Mouse (Mus musculus): ENCODE data around the gene Myl7. TPM values are rescaled to one million over a fixed set of nuclear protein-coding genes. Genes with fewer than 3 reads are reported as not detected.
"Not testable (repeated sequence)": the region's sequence is repeated elsewhere in the genome, so short reads cannot be mapped to it uniquely, and the experiment has no call there.

The Myl7 gene
- 3.7 and 6.2 TPM in 2 replicates for polyA plus RNA-seq (2015; fragmentation: Nextera tagmentation; extraction: Ambion mirVana)

GRCm38 (mm10) chr11:5898531-5898930 lies at the start of gene Myl7:
TSS of gene Myl7 (minus strand) at chr11:5898782.
- peaks cover 8% of the 10 kb centered on the region; the same call in 1 of the 2 replicates for H3K27me3 ChIP-seq
- no peaks in the 10 kb centered on the region for H3K36me3 ChIP-seq
- no peak within 1 kb of the TSS for H3K4me3 ChIP-seq
- H3K9ac ChIP-seq = no peak within 1 kb of the TSS
- H3K4me2 ChIP-seq = peak within 1 kb of the TSS; percentile 20; the same call in 1 of the 2 replicates
- no peaks in the 10 kb centered on the region for H3K9me3 ChIP-seq
- H3K27ac ChIP-seq = no peak within 1 kb of the TSS
- no peak for ATAC-seq (ENCODE audit: insufficient number of reproducible peaks, low FRiP score, low TSS enrichment, low read depth)
- H3K4me1 ChIP-seq = peaks cover 34% of the 10 kb centered on the region
- 62% methylated on average over 5 of the region's 5 CpGs for WGBS

DNA sequence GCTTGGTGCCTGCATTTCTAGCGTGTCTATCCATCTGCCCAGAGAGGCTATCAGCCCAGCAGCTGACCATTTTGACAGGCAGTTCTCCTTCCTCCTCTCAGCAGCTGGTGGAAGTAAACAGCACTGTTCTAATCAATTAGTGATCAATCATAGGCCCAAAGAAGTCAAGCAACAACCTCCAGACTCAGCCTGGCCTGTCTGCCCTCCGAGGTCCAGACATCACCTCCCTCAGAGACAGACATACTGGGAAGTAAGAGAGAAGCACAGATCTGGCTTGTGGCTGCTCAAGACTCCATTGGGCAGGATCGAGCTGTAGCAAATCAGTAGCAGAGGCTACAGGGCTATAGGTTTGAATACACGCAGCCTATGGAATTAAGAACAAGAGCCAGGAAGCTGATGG lies 49.2 kb upstream of the Myl7 start:
- no peaks in the 10 kb centered on the region for H3K36me3 ChIP-seq
- H3K4me3 ChIP-seq = no peak overlapping the region
- H3K4me1 ChIP-seq = peaks cover 16% of the 10 kb centered on the region
- H3K9ac ChIP-seq = no peak overlapping the region
- no peak overlapping the region for H3K27ac ChIP-seq
- no peaks in the 10 kb centered on the region for H3K27me3 ChIP-seq
- H3K9me3 ChIP-seq = no peaks in the 10 kb centered on the region
- H3K4me2 ChIP-seq = no peak overlapping the region
- WGBS = 47% methylated on average over 4 of the region's 4 CpGs
- no peak for ATAC-seq (ENCODE audit: insufficient number of reproducible peaks, low FRiP score, low TSS enrichment, low read depth)

GRCm38 (mm10) chr11:5945096-5945495 lies 46.5 kb upstream of the Myl7 start:
- WGBS = 70% methylated on average over 2 of the region's 2 CpGs
- Histone ChIP-seq H3K9me3 (no peaks in the 10 kb centered on the region), H3K36me3 (no peaks in the 10 kb centered on the region), H3K4me1 (peaks cover 16% of the 10 kb centered on the region), H3K4me2 (no peak overlapping the region), H3K27ac (no peak overlapping the region), H3K9ac (no peak overlapping the region), H3K4me3 (no peak overlapping the region), H3K27me3 (no peaks in the 10 kb centered on the region)
- no peak for ATAC-seq (ENCODE audit: insufficient number of reproducible peaks, low FRiP score, low TSS enrichment, low read depth)

- no peak overlapping the region for H3K4me3 ChIP-seq
- H3K27me3 ChIP-seq = no peaks in the 10 kb centered on the region
- H3K9ac ChIP-seq = no peak overlapping the region
- H3K4me1 ChIP-seq = peaks cover 1% of the 10 kb centered on the region; the same call in 1 of the 2 replicates
- H3K9me3 ChIP-seq = no peaks in the 10 kb centered on the region
- WGBS = 55% methylated on average over 6 of the region's 6 CpGs
- H3K27ac ChIP-seq = no peak overlapping the region
- H3K36me3 ChIP-seq = no peaks in the 10 kb centered on the region
- no peak overlapping the region for H3K4me2 ChIP-seq
- ATAC-seq (ENCODE audit: insufficient number of reproducible peaks, low FRiP score, low TSS enrichment, low read depth) = no peak
Observed at GRCm38 (mm10) chr11:5942966-5943365, 44.4 kb upstream of the Myl7 start.

- H3K4me2 ChIP-seq; H3K36me3 ChIP-seq; H3K4me1 ChIP-seq; H3K27me3 ChIP-seq; ATAC-seq (ENCODE audit: insufficient number of reproducible peaks, low FRiP score, low TSS enrichment, low read depth); H3K9ac ChIP-seq; H3K9me3 ChIP-seq; H3K27ac ChIP-seq; H3K4me3 ChIP-seq: not testable (repeated sequence)
- WGBS = 91% methylated on average over 11 of the region's 11 CpGs
Observed at GRCm38 (mm10) chr11:5934531-5934930, 35.9 kb upstream of the Myl7 start.

DNA sequence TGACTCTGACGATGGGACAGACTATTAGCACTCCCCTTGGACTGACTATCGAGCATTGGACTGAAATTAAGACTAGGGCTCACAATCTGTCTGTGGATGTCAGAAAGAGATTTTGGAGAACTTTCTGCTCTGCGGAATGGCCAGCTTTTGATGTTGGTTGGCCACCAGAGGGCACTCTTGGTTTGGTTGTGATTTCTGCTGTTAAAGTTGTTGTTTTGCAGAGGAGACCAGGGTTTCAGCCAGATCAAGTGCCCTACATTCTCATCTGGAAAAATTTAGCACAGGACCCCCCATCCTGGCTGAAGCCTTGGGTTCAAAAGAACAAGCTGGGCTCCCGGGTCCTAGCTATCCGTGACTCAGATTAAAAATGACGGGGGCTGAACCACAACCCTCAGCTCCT lies 33.4 kb upstream of the Myl7 start:
- not testable (repeated sequence) for H3K27ac ChIP-seq; H3K4me3 ChIP-seq; H3K36me3 ChIP-seq; H3K4me1 ChIP-seq; H3K27me3 ChIP-seq; ATAC-seq (ENCODE audit: insufficient number of reproducible peaks, low FRiP score, low TSS enrichment, low read depth); H3K9ac ChIP-seq; H3K4me2 ChIP-seq; H3K9me3 ChIP-seq
- WGBS = 80% methylated on average over 6 of the region's 6 CpGs

- H3K27ac ChIP-seq = no peak overlapping the region
- no peaks in the 10 kb centered on the region for H3K9me3 ChIP-seq
- no peak overlapping the region for H3K4me2 ChIP-seq
- no peaks in the 10 kb centered on the region for H3K36me3 ChIP-seq
- no peak overlapping the region for H3K4me3 ChIP-seq
- no peaks in the 10 kb centered on the region for H3K4me1 ChIP-seq
- ATAC-seq (ENCODE audit: insufficient number of reproducible peaks, low FRiP score, low TSS enrichment, low read depth) = no peak
- H3K27me3 ChIP-seq = no peaks in the 10 kb centered on the region
- H3K9ac ChIP-seq = no peak overlapping the region
- 63% methylated on average over 1 of the region's 1 CpGs for WGBS
Observed at GRCm38 (mm10) chr11:5930578-5930977, 32.0 kb upstream of the Myl7 start.

DNA sequence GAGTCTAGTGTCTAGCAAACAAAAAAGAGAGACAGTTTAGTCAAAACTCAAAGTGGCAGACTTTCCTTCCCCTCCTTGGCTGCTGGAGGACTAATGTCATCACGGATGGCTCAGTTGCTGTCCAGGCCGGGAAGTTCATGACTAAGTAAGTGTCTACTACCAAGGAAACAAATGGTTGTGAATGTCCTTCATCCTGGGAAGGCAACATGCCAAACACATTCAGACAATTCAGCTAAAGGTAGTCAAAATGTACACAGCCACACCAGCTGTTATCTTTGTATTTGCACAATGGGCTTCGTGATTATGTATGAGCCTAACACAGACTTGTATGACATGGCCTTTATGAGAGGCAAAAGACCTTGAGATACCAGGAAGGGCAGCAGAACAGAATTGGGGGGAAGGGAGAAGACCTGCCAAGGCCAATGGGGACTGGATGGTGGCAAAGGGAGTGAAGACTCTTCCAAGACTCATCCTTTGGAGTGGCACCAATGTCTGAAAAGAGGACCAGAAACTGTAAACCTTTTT lies 28.2 kb upstream of the Myl7 start:
- no peak overlapping the region for H3K4me2 ChIP-seq
- no peaks in the 10 kb centered on the region for H3K4me1 ChIP-seq
- H3K9ac ChIP-seq = no peak overlapping the region
- no peaks in the 10 kb centered on the region for H3K27me3 ChIP-seq
- no peak overlapping the region for H3K27ac ChIP-seq
- no peaks in the 10 kb centered on the region for H3K36me3 ChIP-seq
- 80% methylated on average over 3 of the region's 3 CpGs for WGBS
- ATAC-seq (ENCODE audit: insufficient number of reproducible peaks, low FRiP score, low TSS enrichment, low read depth) = no peak
- H3K4me3 ChIP-seq = no peak overlapping the region
- no peaks in the 10 kb centered on the region for H3K9me3 ChIP-seq

DNA sequence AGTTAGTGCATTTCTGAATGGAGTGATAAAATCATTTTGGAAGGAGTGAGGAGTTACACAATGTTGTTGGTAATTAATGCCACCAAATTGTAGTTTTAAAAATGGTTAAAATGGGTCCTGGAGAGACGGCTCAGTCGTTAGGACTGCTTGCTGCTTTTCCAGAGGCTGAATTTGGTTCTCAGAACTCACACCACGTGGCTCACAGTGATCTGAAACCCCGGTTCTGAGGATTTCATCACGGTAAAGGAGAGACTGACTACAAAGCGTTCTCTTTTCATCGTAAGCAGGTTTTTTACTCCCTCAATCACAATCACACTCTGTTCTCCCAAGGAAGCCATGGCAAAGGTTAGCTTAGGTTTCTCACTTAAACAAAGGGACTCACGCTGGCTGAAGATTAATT lies 26.1 kb upstream of the Myl7 start:
- Histone ChIP-seq H3K4me3 (no peak overlapping the region), H3K9me3 (no peaks in the 10 kb centered on the region), H3K4me1 (peaks cover 2% of the 10 kb centered on the region; the same call in 1 of the 2 replicates), H3K4me2 (no peak overlapping the region), H3K9ac (no peak overlapping the region), H3K27me3 (no peaks in the 10 kb centered on the region), H3K27ac (no peak overlapping the region), H3K36me3 (no peaks in the 10 kb centered on the region)
- no peak for ATAC-seq (ENCODE audit: insufficient number of reproducible peaks, low FRiP score, low TSS enrichment, low read depth)
- 44% methylated on average over 8 of the region's 8 CpGs for WGBS

DNA sequence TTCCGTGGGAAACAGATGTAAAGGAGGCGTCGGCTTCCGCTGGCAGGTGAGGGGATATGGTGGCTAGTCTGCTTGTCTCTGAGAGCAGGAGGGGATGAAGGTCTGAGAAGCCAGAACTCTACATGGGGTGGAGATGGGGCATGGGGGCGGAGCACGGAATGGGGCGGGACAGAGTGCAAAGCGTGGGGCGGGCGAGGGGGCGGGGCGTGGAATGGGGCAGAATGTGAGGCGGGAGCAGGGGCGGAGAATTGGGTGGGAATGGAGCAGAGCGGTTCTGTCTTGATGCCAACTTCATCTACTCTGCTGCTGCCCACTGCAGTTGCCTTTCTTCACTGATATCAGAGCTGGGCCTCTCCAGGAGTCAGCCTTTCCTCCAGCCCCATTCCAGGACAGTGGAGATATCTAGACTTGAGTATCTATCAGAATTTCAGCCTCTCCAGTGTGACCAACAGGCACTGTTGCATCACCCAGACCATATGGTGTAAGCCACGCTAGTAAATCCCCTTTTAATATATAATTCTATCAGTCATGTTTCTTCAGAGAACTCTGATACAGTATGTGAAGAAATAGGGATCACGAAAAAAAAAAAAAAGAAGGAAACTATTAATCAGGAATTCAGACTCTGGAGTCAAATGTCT lies 21.9 kb upstream of the Myl7 start:
- WGBS = 30% methylated on average over 16 of the region's 17 CpGs
- H3K4me3 ChIP-seq = no peak overlapping the region
- no peak overlapping the region for H3K4me2 ChIP-seq

DNA sequence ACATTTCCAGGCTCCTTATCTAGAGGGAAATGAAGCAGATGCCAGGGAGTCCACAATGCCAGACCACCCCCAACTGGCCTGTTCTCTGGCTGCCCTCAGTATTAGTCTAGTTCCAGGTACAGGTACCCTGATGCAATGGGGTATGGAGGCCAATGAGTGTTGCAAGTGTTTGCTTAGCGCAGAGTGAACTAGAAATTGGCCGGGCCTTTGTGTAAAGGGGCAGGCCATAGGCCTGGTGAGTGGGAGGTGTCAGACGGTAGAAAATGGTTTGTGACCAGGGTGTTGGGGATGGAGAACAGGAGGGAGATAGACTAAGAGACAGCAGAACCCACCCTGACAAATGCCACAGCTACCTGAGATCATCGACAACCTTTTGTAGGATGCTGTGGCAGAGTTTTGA lies 21.0 kb upstream of the Myl7 start:
- Histone ChIP-seq H3K9me3 (no peaks in the 10 kb centered on the region), H3K27ac (no peak overlapping the region), H3K4me3 (no peak overlapping the region), H3K4me1 (peaks cover 2% of the 10 kb centered on the region; the same call in 1 of the 2 replicates), H3K4me2 (no peak overlapping the region), H3K9ac (no peak overlapping the region), H3K36me3 (no peaks in the 10 kb centered on the region), H3K27me3 (no peaks in the 10 kb centered on the region)
- ATAC-seq (ENCODE audit: insufficient number of reproducible peaks, low FRiP score, low TSS enrichment, low read depth) = no peak
- 92% methylated on average over 4 of the region's 4 CpGs for WGBS

More for the DNA sequence above, 21.9 kb upstream of the Myl7 start:
- no peak for ATAC-seq (ENCODE audit: insufficient number of reproducible peaks, low FRiP score, low TSS enrichment, low read depth)
- peaks cover 2% of the 10 kb centered on the region; the same call in 1 of the 2 replicates for H3K4me1 ChIP-seq
- no peaks in the 10 kb centered on the region for H3K36me3 ChIP-seq
- H3K27ac ChIP-seq = no peak overlapping the region
- no peaks in the 10 kb centered on the region for H3K27me3 ChIP-seq
- H3K9me3 ChIP-seq = no peaks in the 10 kb centered on the region
- no peak overlapping the region for H3K9ac ChIP-seq

- Histone ChIP-seq H3K4me3 (no peak overlapping the region), H3K4me1 (peaks cover 5% of the 10 kb centered on the region), H3K9me3 (no peaks in the 10 kb centered on the region), H3K4me2 (no peak overlapping the region), H3K27me3 (no peaks in the 10 kb centered on the region), H3K9ac (no peak overlapping the region), H3K36me3 (no peaks in the 10 kb centered on the region), H3K27ac (no peak overlapping the region)
- no peak for ATAC-seq (ENCODE audit: insufficient number of reproducible peaks, low FRiP score, low TSS enrichment, low read depth)
- 51% methylated on average over 2 of the region's 2 CpGs for WGBS
Observed at GRCm38 (mm10) chr11:5918111-5918510, 19.5 kb upstream of the Myl7 start.
